Comparison of ENCODE assay signal across 18 mouse cellular contexts in genomic region chr15:27731818-27732217, GRCm38 (mm10).
"Had no signal": no experiment of that assay in that cellular context is flagged by ENCODE, and none has a peak within 500 bp of the region (broad histone marks: within the 10 kb centered on the region; RNA-seq: fewer than 3 reads in every experiment).

No protein-coding gene starts in this region.

- H3K4me3 ChIP-seq: limb, embryonic 12.5 days; limb, embryonic 15.5 days; midbrain, embryonic 12.5 days; midbrain, embryonic 15.5 days; neural tube, embryonic 13.5 days; stomach, embryonic 15.5 days had no signal

- H3K27ac ChIP-seq: limb, embryonic 12.5 days; limb, embryonic 15.5 days; liver, embryonic 14.5 days; macrophage; midbrain, embryonic 12.5 days; midbrain, embryonic 15.5 days; neural tube, embryonic 13.5 days; stomach, embryonic 15.5 days had no signal

- DNase-seq: kidney, adult 18-20 months; kidney, postnatal 10 days; kidney, postnatal 36 days; left cerebral cortex, postnatal 4 days; liver, postnatal 0 days; lung, embryonic 14.5 days; retina, postnatal 1 day; right cerebral cortex, postnatal 25 days; spleen, adult 18-20 months; thymus, postnatal 25 days had no signal
